Mouse (Mus musculus) spleen, postnatal 36 days (tissue): ENCODE results near the gene Tsga13.
A peak's percentile ranks its signal among the peaks of the same experiment; 100 is the strongest.

Source experiments
- DNase-seq, 2 experiments: peaks; one replicate each; pipeline ENCODE4 v3.0.0; 2022; ENCODE audit warnings: low spot score in 2 of 2, mixed read lengths in 1 of 2

Gene Tsga13

DNA sequence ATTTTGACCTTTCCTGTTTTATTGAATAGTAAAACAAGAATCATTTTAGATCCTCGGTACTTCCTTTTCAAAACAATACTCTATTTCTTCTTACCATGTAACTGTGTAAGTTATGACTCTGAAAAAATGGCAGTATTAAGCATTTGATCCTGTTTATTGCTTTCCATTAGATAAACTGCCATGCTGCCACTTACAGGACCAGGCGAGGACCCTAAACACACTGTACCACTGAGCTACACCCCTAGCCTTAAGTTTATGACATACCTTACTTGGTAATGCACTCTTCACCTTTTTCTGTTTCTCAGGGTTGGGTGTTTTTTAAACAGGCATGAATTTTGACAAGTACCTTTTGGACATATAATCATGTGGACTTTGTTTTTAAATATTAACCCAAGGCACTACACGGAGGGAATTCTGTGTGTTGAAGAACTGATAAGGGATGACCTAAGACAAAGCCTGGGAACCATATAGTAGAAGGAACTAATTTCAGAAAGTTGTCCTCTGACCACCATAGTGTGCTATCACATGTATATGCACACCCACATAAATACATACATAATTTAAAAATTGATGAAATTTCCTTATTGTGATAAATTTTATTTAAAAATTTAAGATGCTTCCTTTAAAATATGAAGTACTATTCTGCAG is 50.2 kb downstream of the Tsga13 start:
- DNase-seq, result no peak

DNA sequence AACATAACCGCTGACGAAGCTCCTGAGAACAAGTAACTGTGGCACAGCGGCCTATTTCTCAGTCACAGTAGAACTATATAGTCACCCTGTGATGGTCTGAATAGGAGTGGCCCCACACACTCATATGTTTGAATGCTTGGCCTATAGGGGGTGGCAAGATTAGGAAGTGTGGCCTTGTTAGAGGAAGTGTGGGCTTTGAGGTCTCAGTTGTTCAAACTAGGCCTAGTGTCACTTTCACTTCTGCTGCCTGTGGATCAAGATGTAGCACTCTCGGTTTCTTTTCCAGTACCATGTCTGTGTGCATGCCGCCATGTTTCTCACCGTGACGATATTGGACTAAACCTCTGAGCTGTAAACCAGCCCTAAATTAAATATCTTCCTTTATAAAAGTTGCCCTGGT is 59.4 kb downstream of the Tsga13 start:
- peak; percentile 38 to 41 for DNase-seq

DNA sequence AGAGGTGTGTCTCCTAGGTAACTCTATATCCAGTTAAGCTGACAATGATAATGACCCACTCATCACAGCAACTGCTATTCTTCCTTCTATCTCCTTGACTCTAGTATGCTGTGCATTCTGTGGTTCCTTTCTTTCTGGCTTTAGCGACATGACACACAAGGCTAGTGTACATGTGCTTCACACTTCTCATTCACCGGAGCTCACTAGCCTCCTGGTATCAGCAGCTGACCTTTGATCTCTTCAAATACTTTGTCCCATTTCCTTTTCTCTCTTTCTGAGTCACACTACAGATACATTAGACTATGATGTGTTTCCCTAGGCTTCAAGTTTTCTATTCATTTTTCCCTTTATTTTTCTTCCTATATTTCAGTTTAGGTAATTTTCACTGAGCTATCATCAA is 60.2 kb downstream of the Tsga13 start:
- no peak for DNase-seq

DNA sequence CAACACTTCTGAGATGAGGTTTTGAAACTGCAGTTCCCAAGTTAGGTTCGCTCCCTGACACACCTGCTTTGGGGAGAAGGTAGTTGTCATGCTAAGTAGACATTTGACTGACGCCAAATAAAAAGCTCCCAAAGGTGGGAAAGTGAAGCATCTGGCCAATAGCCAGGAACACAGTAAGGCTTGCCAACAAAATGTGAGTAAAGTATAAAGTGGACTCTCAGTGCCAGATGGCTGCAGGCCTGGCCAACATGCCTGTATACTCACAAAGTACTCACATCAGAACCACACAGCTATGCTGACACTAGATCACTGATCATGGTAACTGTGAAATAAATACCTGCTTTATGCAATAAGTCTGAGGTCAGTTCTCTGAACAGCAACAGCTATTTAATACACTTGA is 65.6 kb downstream of the Tsga13 start:
- DNase-seq, result no peak
